Mouse (Mus musculus) G1E-ER4 (cell line): ENCODE results near the gene Sox6. TPM values are rescaled to one million over a fixed set of nuclear protein-coding genes. Genes with fewer than 3 reads are reported as not detected.

Experiments used
- GATA1 ChIP-seq: IDR thresholded peaks from one replicate; pipeline ENCODE4 v1.8.0; 2012; ENCODE audit warnings: low read length, inconsistent platforms
- polyA plus RNA-seq: library from polyadenylated mRNA; stranded (reverse); fragments of >175 nt; gene quantifications from 2 replicates; pipeline ENCODE4 v1.2.3, GENCODE M21; 2012

Sox6 gene
- polyA plus RNA-seq, 1 experiment, result 1.5 TPM

DNA sequence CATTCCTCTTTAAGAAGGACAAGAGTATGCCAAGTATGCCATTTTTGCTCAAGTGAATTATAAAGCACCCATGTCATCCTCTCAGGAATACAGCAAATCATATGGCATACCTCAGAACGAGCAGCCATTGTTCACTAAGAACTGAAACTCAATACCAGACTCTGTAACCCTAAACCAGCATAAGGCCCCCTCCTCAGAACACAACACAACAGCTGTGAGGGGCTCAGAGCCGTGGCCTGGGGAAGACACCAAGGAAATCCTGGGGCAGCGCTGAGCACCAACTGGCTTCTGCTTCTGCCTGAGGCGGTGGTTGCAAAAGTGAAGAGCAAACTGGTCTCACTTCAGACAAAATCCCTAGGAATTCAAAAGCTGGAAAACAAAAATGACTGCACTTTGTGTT lies 208.8 kb downstream of the Sox6 start:
- no peak for TF ChIP-seq GATA1

DNA sequence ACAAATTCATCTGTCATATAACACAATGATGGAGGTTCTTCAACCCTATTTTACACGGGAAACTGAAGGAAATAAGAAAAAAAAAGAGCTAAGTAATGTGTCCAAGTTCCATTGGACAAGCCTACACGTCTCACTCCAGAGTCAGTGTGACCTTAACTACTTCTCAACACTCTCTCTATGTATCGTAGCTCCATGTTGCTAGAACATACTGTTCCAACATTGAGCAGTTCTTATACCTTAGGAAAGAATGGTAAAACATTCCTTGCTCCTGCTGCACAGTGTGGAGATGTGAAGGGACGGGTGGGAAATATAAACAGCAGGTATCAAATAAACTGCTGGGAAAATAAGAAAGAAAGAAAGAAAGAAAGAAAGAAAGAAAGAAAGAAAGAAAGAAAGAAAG lies 209.3 kb downstream of the Sox6 start:
- TF ChIP-seq GATA1, result no peak

DNA sequence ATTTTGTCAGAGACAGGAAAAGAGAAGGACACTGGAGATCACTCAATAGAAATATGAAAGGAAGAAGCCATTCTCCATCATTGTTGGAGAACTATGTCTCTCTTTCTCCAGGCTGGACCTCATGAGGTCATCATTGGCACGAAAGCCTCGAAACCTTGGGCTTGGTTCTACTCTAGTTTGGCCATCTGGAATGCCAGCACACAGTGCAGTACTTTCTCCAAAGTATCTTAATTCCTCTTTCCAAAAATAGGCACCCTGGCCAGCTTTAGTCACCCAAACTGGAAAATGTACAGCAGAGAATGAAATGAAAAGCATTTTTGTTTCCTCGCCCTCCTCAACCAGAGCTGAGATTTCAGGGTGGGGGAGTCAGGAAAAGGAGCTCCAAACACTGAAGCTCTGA lies 213.3 kb downstream of the Sox6 start:
- no peak for TF ChIP-seq GATA1

DNA sequence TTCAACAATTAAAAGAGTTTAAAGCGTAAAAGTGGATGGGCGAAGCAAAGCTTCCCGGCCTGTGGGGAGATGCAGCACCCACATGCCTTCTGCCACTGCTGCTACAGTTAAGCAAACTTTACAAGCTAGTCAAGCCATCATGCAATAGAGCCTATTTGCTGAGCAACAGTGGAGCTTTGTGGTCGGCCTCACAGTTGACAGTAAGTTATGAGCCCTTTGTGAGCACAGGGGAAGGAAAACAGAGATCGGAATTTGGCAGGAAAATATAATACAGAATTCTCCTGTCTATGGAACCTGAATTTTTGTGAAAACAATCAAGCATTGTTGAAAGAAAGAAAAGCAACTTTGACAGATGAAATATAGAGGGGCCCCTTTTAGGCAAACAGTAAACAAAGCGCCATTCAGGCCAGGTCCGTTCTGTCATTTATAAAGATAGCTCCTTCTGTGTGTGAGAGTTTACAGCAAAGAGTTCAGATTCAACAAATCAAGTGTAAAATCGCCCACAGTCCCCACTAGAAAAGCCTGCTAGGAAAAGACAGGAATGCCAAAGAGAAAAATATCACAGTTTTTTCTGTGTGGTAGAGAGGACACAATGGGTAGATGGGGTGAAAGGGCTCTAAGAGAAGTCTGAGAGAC lies 213.9 kb downstream of the Sox6 start:
- TF ChIP-seq GATA1, result no peak

DNA sequence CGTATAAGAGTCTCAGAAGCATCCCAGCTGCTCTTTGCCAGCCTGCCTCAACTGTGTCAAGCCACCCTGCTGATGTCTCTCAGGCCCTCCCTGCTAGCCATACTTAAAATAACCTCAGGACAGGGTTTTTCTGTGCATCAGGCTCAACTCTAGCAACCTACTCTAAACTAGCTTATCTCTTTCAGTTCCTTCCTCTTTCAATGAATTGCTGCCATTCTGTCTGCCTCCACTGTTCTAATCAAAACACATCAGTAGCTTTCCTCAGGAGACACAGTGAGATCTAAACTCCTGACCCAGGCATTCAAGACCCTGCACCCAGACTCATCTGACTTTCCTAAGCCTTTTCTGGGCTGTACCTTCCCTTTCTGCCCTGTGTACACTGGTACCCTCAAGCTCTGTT lies 219.5 kb downstream of the Sox6 start:
- no peak for TF ChIP-seq GATA1

DNA sequence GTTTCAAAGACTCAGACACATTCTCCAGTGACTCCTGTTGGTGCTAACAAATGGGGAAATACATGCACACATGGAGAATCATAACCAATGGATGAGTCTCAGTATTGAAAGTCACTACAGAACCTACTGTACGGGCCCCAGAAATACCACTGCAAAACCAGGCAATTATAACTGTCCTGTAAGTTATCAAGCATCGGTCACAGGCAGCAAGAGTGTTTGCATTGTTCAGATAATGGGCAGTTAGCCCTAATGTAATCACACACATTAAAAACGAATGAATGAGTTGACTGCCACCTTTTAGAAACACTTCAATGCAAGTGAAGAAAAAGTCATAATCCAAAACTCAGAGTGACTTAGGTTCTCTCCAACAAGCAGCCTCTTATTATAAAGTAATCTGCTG lies 235.3 kb downstream of the Sox6 start:
- TF ChIP-seq GATA1, result no peak

DNA sequence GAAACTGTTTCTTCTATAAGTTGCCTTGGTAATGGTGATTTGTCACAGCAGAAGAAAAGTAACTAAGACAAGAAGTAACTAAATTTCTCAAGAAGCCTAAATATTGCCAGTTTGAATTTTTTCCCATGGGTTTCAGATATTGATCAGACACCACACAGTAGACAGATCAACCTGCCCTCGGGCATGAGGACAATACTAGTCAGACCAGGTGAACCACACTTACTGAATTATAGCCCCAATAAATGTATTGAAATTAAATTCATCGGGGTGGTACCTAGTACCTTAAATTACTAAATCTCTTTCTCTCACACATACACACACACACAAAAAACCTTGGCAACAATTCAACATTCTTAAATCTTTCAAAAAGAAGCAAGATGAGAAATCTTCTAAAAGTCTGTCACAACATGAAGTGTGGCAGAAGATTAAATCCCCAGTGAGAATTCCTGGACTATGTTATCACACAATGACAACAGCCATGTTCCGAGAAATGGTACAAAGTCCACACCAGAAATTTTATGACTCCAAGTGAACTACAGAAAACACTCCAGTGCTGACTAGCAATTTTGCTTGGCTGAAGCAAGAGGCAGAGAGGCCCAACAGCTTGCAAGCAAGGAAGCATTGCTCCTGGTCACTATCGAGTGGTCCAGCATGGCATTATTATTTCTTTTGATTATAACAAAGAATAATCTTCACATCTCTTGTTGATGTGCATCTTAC lies 244.3 kb downstream of the Sox6 start:
- no peak for TF ChIP-seq GATA1

DNA sequence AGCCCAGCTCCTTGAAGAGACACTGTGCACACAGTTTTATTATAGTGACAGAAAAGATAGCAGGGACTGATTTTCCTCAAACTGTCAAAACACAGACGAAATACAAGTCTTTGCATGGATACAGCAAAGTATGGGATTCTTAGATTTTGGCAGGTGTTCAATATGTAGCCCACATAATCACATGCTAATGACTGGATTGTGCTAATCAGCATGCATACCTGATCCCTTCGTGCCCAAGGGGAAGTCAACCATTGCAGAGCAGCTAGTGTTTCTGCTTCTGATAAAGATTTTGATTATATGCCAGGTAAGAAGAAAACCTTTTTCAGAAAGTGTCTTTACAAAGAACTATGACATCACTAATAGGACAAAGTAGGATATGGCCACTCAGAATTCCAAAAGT lies 245.8 kb downstream of the Sox6 start:
- TF ChIP-seq GATA1, result no peak

DNA sequence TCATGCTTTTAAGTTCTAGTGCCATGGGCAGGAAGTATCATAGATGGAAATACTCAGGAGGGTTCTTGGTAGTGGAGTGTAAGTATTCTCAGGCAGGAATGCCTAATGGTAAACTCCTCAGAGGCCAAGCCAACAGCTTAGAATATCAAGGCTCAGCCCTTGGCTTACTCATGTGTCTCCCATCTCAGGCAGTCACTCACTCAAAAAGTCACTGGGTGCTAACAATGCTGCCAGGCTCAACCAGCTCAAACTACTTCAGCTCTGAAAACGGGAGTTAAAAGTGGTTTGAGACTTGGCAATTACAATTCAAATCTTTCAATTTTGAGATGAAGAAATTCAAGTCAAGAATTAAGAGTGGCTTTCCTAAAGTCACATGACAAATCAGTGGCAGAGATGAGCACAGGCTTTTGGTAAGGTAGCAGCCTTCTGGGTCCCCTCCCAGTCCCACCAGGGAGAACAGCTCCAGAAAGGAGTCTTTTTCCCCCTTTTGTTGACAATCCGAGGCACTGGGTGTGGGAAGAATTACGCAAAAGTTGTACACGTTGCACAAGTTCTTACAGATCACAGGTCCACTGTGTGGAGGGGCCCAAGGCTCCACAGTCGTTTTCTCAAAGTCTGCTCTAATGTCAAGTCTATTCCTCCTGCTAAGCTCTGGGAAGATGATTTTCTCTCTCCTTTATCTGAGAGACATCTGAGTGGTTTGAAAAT lies 249.3 kb downstream of the Sox6 start:
- no peak for TF ChIP-seq GATA1

DNA sequence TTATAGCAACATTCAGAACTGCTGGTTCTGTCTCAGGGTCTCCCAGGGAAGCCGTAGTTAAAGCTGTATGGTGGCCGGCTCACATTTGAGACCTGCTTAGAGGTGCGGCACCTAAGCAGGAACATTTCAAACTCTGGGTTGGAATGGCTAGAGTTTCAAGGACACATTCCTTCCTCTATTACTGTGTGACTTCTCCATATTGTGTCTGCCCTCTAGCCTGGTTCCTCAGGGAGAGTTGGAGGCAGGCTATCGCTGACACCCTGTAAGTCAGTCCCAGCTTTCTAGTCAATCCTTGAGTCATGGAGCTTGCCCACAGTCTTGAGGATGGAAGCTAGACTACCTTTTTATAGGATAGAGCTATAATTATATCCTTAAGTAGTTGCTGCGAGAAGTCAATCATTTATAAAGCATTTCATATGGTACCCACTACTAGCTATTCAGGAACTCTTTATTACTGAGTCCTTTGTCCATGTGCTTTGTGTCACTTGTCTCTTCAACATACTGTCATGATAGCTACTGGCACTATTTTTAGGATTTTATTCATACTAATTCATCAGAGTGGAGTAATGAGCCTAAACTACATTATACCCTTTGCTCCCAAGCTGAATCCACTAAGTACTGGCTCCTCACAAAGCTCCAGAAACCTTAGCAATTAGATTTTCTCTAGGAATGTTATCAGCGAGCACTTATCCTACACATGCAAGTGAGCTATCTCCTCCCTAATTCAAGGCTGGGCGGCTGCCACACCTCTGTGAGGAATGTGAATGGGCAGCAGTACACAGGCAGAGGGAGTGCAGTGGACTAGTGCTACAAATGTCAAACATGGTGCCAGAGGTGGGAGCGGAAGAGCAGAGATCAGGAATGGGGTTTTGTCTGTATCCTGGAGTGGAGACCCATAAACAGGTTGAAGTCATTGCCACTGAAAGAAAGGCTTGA lies 254.3 kb downstream of the Sox6 start:
- no peak for TF ChIP-seq GATA1

DNA sequence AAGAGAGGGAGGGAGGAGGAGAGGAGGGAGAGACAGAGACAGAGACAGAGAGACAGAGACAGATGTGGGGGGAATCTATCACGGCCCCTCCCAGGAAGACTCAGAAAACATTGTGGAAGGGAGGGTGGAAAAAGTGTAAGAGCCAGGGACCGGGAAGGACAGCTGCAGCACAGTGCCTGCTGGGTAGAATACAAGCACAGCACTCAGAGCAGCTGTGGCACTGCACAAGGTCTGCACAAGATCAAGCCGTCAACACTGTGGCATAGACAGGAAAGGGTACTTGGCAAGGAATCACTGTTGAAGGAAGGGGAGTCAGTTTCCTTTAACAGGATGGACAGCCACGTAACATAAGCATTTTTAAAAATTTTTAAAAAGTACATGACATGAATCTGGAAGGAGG lies 258.4 kb downstream of the Sox6 start:
- no peak for TF ChIP-seq GATA1

DNA sequence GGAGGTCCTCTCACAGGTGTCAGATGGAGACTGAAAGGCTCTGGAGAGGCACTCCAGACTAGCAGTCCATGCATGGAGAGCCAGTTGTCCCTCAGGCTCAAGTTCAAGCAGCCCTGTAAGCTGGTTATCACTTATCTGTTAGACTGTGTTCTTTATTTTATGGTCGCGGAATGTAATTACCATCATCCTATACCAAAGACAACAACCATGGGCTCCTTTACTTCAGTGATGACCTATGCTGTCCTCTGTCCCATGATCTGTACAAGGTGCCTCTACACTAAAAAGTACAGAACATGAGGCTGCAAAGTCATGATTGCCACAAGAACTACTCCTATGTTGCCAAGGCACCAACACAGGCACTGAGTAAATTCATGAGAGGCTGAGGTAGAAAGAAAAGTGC lies 259.1 kb downstream of the Sox6 start:
- TF ChIP-seq GATA1, result no peak

DNA sequence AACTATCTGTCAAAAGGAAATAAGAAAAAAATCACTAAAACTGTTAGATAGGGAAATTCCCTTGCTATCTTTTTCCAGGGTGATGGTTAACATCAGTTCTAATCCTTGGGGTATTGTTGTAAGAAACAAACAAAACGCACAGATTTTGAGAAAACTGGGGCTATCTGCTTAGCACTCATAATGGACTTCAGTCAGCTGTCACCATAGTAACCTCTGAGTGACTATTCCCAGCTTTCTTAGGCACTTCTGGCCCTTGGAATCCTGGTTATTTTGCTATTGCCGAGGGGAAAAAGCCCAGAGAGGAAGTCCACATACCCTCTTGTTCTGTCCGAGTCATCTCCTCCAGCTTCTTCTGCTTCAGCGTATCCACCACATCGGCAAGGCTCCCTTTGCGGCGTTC lies 261.9 kb downstream of the Sox6 start:
- TF ChIP-seq GATA1, result no peak

DNA sequence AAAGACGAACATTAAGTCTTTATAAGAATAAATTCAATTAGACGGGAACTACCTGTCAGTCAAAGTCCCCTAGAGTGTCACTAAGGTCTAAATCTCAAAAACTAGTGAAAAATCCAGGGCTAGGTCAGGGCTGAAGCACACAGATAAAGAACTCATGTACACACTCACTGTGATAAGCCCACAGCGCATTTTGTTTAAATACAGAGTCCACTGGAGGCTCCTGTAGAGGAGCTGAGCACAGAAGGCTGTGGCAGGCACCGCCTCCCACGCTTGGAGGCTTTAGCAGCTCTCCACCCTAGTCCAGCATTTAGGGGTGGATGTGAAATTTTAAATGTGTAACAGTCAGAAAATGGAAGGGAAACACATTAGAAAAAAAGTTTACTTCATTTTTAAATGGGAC lies 262.3 kb downstream of the Sox6 start:
- TF ChIP-seq GATA1, result no peak

DNA sequence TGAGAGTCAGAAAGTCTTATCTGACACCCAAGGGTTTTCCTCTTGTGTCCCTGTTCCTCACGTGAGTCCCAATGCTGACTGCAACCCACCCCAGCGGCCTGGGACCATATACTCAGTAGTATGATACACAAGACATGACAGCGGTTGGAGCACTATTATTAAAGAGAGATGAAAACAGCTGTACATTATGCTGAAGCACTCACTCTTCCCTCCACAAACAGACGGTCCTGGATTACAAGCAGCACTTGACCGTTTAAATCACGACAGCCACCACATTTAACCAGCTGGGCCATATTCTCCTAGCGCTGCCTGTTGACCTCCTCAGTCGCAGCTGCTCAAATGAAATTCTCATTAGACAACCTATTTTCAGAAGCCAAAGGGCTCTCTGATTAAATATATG lies 272.3 kb downstream of the Sox6 start:
- TF ChIP-seq GATA1, result no peak

DNA sequence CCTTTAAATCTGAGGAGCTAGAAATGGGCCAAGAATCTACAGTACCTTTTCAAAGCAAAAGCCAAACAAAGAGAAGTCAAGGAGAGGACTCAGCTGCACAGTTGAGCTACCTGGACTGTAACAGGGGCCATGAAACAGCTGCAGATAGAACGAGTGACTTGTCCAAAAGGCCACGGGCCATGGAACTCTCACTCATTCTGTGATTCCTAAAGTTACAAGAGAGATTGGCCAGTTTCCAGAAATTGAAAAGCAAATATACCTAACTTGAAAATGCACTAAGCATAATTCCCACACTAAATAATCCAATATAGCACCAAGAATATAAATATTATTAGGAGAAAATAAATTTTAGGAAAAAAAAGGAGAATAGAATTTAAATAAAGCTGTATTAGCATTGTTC lies 274.7 kb downstream of the Sox6 start:
- TF ChIP-seq GATA1, result no peak
